Mouse (Mus musculus) liver, embryonic 13.5 days (tissue): Measurements from ENCODE around the gene Cpne1. TPM values are rescaled to one million over a fixed set of nuclear protein-coding genes. Genes with fewer than 3 reads are reported as not detected.
A peak's percentile ranks its signal among the peaks of the same experiment; 100 is the strongest.

Experiments
- ATAC-seq: fragments of 200-750 bp; cut with Nextera tagmentation; 2 replicates; pipeline ENCODE4 v1.8.0; 2017; ENCODE audit warnings: low read depth, mild to moderate bottlenecking, moderate number of reproducible peaks, moderate library complexity
- DNase-seq: peaks from one replicate; pipeline ENCODE4 v3.0.0; 2022
- H3K27ac ChIP-seq: fragments of 300-500 bp; sonication (generic); 2 replicates; pipeline ENCODE4 v1.5.1; 2015; ENCODE audit warnings: moderate library complexity, mild to moderate bottlenecking, inconsistent platforms
- H3K27me3 ChIP-seq: fragments of 300-500 bp; sonication (generic); 2 replicates; pipeline ENCODE4 v1.6.1; 2015; ENCODE audit warnings: mild to moderate bottlenecking, inconsistent platforms
- H3K36me3 ChIP-seq: fragments of 300-500 bp; sonication (generic); 2 replicates; pipeline ENCODE4 v1.6.1; 2015; ENCODE audit warnings: mild to moderate bottlenecking, inconsistent platforms
- H3K4me1 ChIP-seq: fragments of 300-500 bp; sonication (generic); replicated peaks from 2 replicates; pipeline ENCODE4 v1.6.1; 2015; ENCODE audit warnings: inconsistent platforms
- H3K4me2 ChIP-seq: fragments of 300-500 bp; sonication (generic); 2 replicates; pipeline ENCODE4 v1.6.1; 2015; ENCODE audit warnings: inconsistent platforms, mild to moderate bottlenecking, moderate library complexity
- H3K4me3 ChIP-seq: fragments of 300-500 bp; sonication (generic); replicated peaks from 2 replicates; pipeline ENCODE4 v1.5.1; 2015; ENCODE audit warnings: mild to moderate bottlenecking, inconsistent platforms
- H3K9ac ChIP-seq: fragments of 300-500 bp; sonication (generic); 2 replicates; pipeline ENCODE4 v1.6.1; 2015; ENCODE audit warnings: mild to moderate bottlenecking, inconsistent platforms
- H3K9me3 ChIP-seq: fragments of 300-500 bp; sonication (generic); replicated peaks from 2 replicates; pipeline ENCODE4 v1.6.1; 2016; ENCODE audit warnings: inconsistent platforms
- WGBS: fragments of 180-500 bp; shearing (Covaris S2); methylation state at CpG from one replicate; pipeline ENCODE4 v1.1.7; 2015; ENCODE audit not compliant: insufficient replicate concordance; 5-methylcytosine and 5-hydroxymethylcytosine counted together
- polyA plus RNA-seq: library from polyadenylated mRNA; unstranded; fragments of >200 nt; fragmentation: Nextera tagmentation; extraction: Ambion mirVana; gene quantifications from 2 replicates; pipeline ENCODE4 v1.2.1, GENCODE M21; 2015

The Cpne1 gene
- polyA plus RNA-seq, 1 experiment from 2014 or later: 26.9 TPM

DNA sequence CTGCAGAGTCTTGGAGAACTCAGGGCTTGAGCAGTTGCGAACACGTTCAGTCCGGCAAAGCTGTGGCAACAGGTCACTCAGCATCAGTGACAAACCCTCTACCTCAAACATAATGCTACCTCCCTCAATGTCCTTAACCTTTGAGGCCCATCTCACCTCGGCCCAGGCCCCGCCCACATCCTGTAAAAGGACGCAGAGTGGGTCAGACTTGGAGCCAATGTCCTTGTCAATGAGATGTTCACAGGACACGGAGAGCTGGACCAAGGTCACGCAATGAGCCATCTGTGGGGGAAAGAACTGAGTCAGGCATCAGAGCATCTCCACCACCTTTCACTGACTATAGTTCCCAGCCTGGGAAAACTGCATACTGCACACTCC, 32.6 kb downstream of the Cpne1 start:
- no peak overlapping the region for H3K27ac ChIP-seq
- no peak overlapping the region for H3K4me3 ChIP-seq
- peaks cover 12% of the 10 kb centered on the region for H3K4me1 ChIP-seq
- H3K4me2 ChIP-seq: no peak overlapping the region
- peaks cover 50% of the 10 kb centered on the region for H3K36me3 ChIP-seq
- H3K9me3 ChIP-seq: no peaks in the 10 kb centered on the region
- DNase-seq: no peak
- H3K27me3 ChIP-seq: no peaks in the 10 kb centered on the region
- 79% methylated on average over 8 of the region's 8 CpGs for WGBS
- H3K9ac ChIP-seq: no peak overlapping the region
- no peak for ATAC-seq

DNA sequence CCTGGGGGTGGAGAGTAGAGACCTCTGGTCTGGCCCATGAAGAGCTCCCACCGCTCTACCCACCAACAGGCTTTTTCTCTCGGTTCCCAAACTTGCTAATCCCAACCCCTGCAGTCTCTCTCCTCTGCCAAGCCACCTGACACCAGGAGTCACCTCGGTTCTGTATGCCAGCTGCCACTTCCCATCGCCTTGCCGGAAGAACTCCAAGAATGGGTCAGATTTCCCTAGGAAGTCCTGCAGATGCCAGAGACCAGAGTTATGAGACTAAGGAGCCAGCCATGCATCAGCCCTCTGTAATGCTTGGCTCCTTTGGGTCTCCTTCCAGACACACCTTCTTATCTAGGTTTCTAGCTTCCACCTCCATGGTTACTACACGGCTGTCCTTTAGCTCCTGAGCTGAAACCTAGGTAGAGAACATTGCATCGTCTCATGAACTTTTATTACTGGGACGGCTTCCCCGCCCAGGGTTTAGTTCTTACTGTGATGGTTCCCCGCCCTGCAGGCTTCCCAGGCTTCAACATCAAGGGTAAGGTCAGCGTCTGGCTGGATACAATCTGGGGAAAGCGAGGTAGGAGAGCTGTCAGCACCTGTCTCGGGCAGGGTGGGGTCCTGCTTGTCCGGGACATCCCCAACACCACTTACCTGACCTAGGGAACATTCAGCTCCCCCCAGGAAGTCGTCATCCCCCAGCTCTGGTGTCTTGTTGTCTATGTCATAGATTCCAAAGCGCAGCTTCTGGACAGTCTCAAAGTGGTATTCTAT, 33.2 kb downstream of the Cpne1 start:
- Histone ChIP-seq H3K4me3 (no peak overlapping the region), H3K4me2 (no peak overlapping the region), H3K4me1 (peaks cover 12% of the 10 kb centered on the region), H3K9ac (no peak overlapping the region), H3K27me3 (no peaks in the 10 kb centered on the region), H3K9me3 (no peaks in the 10 kb centered on the region), H3K36me3 (peaks cover 56% of the 10 kb centered on the region), H3K27ac (no peak overlapping the region)
- 88% methylated on average over 16 of the region's 16 CpGs for WGBS
- ATAC-seq (no peak), DNase-seq (no peak)

DNA sequence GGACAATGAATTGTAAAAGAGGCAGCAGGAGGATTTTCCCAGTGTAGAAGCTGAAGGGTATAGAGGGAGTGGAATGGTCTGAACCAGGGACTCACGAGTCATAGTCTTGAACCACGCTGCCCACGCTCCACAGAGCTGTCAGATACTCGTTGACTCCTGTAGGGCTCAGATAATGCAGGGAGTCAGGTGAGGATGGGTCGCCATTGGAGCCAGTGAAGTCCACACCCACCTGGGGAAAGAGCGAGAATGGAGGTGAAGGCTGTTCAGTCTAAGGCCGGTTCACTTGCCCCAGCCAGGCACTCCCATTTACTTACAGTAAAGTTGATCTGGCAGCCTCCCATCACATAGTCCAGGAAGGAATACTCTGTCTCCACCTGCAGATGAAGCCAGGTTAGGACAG, 34.3 kb downstream of the Cpne1 start:
- Histone ChIP-seq H3K9me3 (no peaks in the 10 kb centered on the region), H3K36me3 (peaks cover 67% of the 10 kb centered on the region), H3K4me1 (peaks cover under 1% of the 10 kb centered on the region), H3K9ac (no peak overlapping the region), H3K27ac (no peak overlapping the region), H3K4me2 (no peak overlapping the region), H3K27me3 (no peaks in the 10 kb centered on the region), H3K4me3 (no peak overlapping the region)
- ATAC-seq (no peak), DNase-seq (no peak)
- WGBS: 72% methylated on average over 7 of the region's 7 CpGs

DNA sequence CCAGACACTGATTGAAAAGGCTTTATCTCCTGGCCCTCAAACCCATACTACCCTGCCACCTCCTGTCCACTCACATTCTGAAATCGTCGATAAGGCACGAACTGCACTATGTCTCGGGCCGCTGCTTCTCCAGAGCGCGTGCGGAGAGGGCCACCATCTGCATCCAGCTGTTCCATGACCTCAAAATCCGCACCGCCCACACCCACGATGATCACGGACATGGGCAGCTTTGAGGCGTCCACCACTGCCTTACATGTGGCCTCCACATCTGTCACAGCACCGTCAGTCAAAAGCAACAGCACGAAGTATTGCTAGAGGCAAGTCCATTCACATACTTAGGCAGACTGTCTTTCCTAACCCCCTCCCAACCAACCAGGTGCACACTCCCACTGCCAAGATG, 38.0 kb downstream of the Cpne1 start:
- Histone ChIP-seq H3K4me2 (no peak overlapping the region), H3K4me1 (no peaks in the 10 kb centered on the region), H3K4me3 (no peak overlapping the region), H3K9me3 (no peaks in the 10 kb centered on the region), H3K36me3 (peaks cover 95% of the 10 kb centered on the region), H3K27me3 (no peaks in the 10 kb centered on the region), H3K9ac (no peak overlapping the region), H3K27ac (no peak overlapping the region)
- no peak for ATAC-seq
- DNase-seq: no peak
- 96% methylated on average over 15 of the region's 15 CpGs for WGBS

DNA sequence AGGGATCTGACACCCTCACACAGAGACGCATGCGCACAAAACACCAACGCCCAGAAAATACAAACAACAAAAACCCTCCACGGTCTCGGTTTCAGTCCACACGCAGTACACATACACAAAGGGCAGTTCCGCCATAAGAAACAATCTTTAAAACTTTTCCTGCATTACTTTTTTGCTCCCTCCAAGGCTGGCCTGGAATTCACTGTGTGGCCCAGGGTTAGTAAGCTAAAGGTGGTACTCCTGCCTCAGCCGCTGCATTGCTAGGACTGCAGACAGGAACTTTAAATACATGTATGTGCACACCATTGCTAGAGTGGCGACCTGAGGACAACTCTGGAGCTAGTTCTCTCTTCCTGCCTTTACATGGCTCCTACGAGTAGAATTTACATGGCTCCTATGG, 40.5 kb downstream of the Cpne1 start:
- no peaks in the 10 kb centered on the region for H3K9me3 ChIP-seq

DNA sequence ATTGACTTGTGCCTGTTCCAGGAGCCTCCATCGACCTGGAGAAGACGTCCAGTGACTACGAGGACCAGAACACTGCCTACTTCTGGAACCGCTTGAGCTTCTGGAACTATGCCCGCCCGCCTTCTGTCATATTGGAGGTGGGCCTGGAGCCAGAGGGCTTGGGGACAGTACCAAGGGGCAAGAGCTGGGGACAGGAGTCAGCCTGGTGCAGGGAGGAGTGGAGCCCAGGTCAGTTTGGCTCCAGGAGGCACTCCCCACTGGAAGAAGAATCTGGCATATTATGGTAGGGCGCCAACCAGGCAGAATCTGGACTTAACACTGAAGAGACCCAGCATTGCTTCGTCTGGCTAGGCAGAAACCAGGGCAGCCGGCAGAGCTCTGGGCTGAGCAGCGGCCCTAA, 43.8 kb downstream of the Cpne1 start:
- Histone ChIP-seq H3K27me3 (no peaks in the 10 kb centered on the region), H3K9me3 (no peaks in the 10 kb centered on the region), H3K4me1 (peaks cover 24% of the 10 kb centered on the region), H3K4me2 (no peak overlapping the region), H3K9ac (no peak overlapping the region), H3K4me3 (no peak overlapping the region), H3K27ac (no peak overlapping the region), H3K36me3 (peaks cover 41% of the 10 kb centered on the region)
- WGBS: 86% methylated on average over 10 of the region's 10 CpGs
- ATAC-seq: no peak
- no peak for DNase-seq

More for the DNA sequence above, 40.5 kb downstream of the Cpne1 start:
- Histone ChIP-seq H3K36me3 (peaks cover 74% of the 10 kb centered on the region), H3K4me2 (no peak overlapping the region), H3K4me3 (no peak overlapping the region), H3K9ac (no peak overlapping the region), H3K4me1 (peaks cover 9% of the 10 kb centered on the region), H3K27ac (no peak overlapping the region), H3K27me3 (no peaks in the 10 kb centered on the region)
- ATAC-seq (no peak), DNase-seq (no peak)
- 91% methylated on average over 10 of the region's 10 CpGs for WGBS

DNA sequence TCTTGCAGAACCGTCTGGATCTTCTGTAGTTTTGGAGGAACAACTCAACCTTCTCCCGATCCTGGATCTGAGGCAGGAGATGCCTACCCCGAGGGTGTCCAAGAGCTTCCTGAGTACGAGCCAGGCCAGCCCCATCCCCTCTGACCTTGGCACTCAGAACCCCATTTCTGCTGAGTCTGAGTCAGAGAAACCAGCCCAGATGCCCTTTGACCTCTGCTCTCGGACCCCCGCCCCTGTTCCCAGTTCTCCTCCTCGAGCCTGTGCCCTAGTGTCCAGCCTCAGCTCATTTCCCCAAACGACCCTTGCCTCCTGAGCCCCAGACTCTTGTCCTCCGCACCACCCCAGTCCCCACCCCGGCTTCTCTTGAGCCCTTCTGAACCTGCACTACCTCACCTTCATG, 45.6 kb downstream of the Cpne1 start:
- Histone ChIP-seq H3K9ac (peak overlapping the region; percentile 83), H3K4me3 (peak overlapping the region; percentile 77), H3K27ac (no peak overlapping the region), H3K4me2 (peak overlapping the region; percentile 98), H3K4me1 (peaks cover 24% of the 10 kb centered on the region), H3K36me3 (peaks cover 24% of the 10 kb centered on the region), H3K27me3 (no peaks in the 10 kb centered on the region), H3K9me3 (no peaks in the 10 kb centered on the region)
- DNase-seq (no peak), ATAC-seq (peak; percentile 4; the same call in 1 of the 2 replicates)
- 26% methylated on average over 10 of the region's 10 CpGs for WGBS

DNA sequence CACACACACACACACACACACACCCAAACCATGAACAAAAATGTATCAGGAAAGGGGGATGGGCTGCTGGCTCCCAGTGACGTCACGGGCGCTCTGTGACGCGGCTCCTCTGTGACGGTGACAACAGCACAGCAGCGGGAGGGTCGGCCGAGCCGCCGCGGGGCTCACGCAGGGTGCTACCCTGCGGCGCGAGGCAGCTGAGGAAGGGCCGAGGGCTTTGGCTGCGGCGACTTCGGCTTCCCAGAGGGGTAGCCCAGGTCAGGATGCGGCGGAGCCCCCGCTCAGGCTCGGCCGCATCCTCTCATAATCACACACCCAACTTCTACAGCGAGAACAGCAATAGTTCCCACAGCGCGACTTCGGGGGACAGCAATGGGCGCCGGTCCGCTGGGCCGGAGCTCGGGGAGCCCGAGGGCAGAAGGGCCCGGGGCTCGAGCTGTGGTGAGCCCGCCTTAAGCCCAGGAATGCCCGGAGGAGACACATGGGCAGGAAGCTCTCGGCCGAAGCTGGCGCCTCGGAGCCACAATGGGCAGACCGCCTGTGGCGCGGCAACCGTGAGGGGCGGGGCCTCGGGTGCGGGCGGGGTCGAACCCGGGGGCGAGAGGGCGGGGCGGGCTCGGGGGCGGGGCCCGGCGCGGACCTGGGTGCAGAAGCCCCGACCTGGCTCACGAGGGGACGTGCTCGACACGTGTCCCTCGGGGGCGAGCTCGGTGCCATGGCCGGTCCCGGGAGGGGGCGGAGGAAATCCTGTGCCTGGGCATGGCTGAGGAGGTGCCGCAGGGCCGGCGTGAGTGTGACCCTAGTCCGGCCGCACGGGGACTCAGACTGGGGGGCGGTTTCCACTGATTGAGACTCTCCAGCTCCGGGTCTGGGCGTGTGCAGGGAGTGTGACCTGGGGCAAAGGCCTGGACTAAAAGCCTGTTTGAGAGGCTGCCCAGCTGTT, 46.4 kb downstream of the Cpne1 start, which contains the start of gene Spag4:
TSS of gene Spag4 (plus strand) at position 77 of the 943 bp plus-strand sequence.
- WGBS: under 1% methylated on average over 78 of the region's 81 CpGs
- peak; percentile 84 for ATAC-seq

DNA sequence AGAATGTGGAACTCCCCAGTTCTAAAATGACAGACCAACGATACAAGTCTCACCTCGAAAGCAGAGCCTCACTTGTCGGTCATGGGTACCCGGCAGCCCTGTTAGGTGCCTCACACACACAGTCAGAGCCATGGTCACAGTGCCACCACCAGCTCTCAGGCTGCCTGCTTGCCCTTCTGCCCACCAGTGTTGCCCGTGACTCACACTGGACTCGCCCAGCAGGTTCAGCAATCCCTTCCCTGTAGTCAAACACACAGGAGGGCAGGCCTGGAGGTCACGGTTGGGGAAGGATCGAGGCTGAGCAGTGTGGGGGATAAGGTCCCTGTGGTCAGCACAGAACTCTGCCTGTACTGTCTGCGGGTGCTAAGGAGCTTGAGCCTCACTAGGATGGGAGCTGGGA, 58.9 kb downstream of the Cpne1 start, which contains the start of gene Fer1l4:
TSS of gene Fer1l4 (minus strand) at position 132 of the 400 bp plus-strand sequence.
- H3K4me2 ChIP-seq: no peak within 1 kb of the TSS
- WGBS: 61% methylated on average over 9 of the region's 9 CpGs
- H3K27me3 ChIP-seq: peaks cover 55% of the 10 kb centered on the region
- DNase-seq: no peak
- H3K36me3 ChIP-seq: no peaks in the 10 kb centered on the region
- no peaks in the 10 kb centered on the region for H3K9me3 ChIP-seq
- H3K9ac ChIP-seq: no peak within 1 kb of the TSS
- no peak within 1 kb of the TSS for H3K4me3 ChIP-seq
- no peak within 1 kb of the TSS for H3K27ac ChIP-seq
- no peak for ATAC-seq
- H3K4me1 ChIP-seq: no peaks in the 10 kb centered on the region; the same call in 1 of the 2 replicates

More for the DNA sequence above, 46.4 kb downstream of the Cpne1 start, which contains the start of gene Spag4:
- Histone ChIP-seq H3K36me3 (peaks cover 18% of the 10 kb centered on the region), H3K27me3 (no peaks in the 10 kb centered on the region), H3K4me1 (peaks cover 24% of the 10 kb centered on the region), H3K27ac (peak within 1 kb of the TSS; percentile 70), H3K4me2 (peak within 1 kb of the TSS; percentile 98), H3K4me3 (peak within 1 kb of the TSS; percentile 77), H3K9ac (peak within 1 kb of the TSS; percentile 83), H3K9me3 (no peaks in the 10 kb centered on the region)
- peak; percentile 72 for DNase-seq

DNA sequence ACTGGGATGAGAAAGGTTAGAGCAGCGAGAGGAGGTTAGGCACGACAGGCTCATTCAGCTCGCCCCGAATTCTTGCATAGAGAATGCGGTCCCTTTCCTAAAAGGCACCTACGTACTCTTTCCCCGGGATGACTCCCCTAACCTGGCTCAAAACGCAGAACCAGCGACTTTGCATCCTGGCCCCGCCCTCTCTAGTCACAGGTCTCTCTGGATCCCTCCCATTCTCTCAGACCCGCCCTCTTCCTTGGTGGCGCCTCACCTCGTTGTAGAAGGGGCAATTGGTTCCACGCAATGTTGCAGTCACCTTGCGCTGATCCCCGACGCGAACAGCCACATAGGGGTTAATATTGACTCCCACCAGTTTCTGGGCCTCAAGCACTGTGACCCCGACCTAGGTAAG, 63.8 kb downstream of the Cpne1 start:
- DNase-seq: no peak
- H3K4me2 ChIP-seq: peak overlapping the region; percentile 6
- H3K9me3 ChIP-seq: no peaks in the 10 kb centered on the region
- H3K27ac ChIP-seq: no peak overlapping the region
- no peaks in the 10 kb centered on the region for H3K36me3 ChIP-seq
- H3K4me1 ChIP-seq: no peaks in the 10 kb centered on the region; the same call in 1 of the 2 replicates
- H3K9ac ChIP-seq: no peak overlapping the region
- WGBS: 9% methylated on average over 19 of the region's 19 CpGs
- ATAC-seq: no peak
- H3K27me3 ChIP-seq: peaks cover 71% of the 10 kb centered on the region
- no peak overlapping the region for H3K4me3 ChIP-seq

DNA sequence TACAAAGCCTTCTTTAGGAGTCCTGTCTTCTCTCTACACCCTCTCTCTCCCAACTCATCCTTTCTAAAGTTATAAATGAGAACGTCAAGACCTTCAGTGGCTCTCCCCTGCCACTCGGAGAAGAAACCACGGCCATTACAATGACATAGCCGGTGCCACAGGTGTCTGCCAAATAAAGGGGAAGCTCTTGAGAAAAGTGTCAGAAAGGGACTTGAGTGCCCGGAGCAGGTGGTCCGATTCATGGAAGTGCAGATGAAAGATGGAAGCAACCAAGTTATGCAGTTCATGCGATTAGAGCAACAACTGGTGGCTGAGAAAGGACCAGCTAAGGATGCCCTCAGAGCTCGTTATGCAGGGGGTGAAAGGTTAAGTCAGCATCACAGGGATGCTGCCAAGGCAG, 68.9 kb downstream of the Cpne1 start:
- Histone ChIP-seq H3K27ac (no peak overlapping the region), H3K36me3 (no peaks in the 10 kb centered on the region), H3K4me2 (no peak overlapping the region), H3K27me3 (peaks cover 28% of the 10 kb centered on the region), H3K9me3 (no peaks in the 10 kb centered on the region), H3K9ac (no peak overlapping the region), H3K4me3 (no peak overlapping the region), H3K4me1 (no peaks in the 10 kb centered on the region; the same call in 1 of the 2 replicates)
- WGBS: 60% methylated on average over 8 of the region's 8 CpGs
- ATAC-seq (no peak), DNase-seq (no peak)
